8 mouse cellular contexts compared by ENCODE assay signal in genomic region chr2:24852408-24852807, GRCm38 (mm10).
A peak's percentile ranks its signal among the peaks of the same experiment; 100 is the strongest.
DNase-seq lines count a peak whose midpoint lies in the region; ATAC-seq lines count a peak whose summit lies in the region.

No protein-coding gene starts in this region.

- H3K4me2 ChIP-seq in heart, embryonic 12.5 days = no peak overlapping the region
- H3K4me2 ChIP-seq in embryonic facial prominence, embryonic 14.5 days (ENCODE audit: low read depth, low read length) = no peak overlapping the region

- 70% methylated on average over 5 of the region's 5 CpGs for WGBS in heart, embryonic 12.5 days
- WGBS in embryonic facial prominence, embryonic 14.5 days = 75% methylated on average over 5 of the region's 5 CpGs

- no peak for ATAC-seq in heart, embryonic 12.5 days (ENCODE audit: insufficient number of reproducible peaks, low FRiP score)
- no peak for ATAC-seq in embryonic facial prominence, embryonic 14.5 days (ENCODE audit: low read depth)

- no peak overlapping the region for H3K9ac ChIP-seq in heart, embryonic 12.5 days
- H3K9ac ChIP-seq in embryonic facial prominence, embryonic 14.5 days (ENCODE audit: low read depth, low read length) = no peak overlapping the region

- H3K36me3 ChIP-seq in heart, embryonic 12.5 days = peaks cover 62% of the 10 kb centered on the region
- H3K36me3 ChIP-seq in embryonic facial prominence, embryonic 14.5 days (ENCODE audit: control insufficient read depth, insufficient read depth, low read length) = peaks cover 83% of the 10 kb centered on the region

- DNase-seq in heart, postnatal 10 days = peak; percentile 32 to 38
- DNase-seq in 416B (ENCODE audit: low read depth) (peak; percentile 69), MN1 (ENCODE audit: low spot score) (peak; percentile 66)
- peak; percentile 43 for DNase-seq in embryonic facial prominence, embryonic 14.5 days (ENCODE audit: low spot score)
- peak; percentile 74 for DNase-seq in retina, postnatal 1 day
- no peak for DNase-seq in T-cell, adult 2 months (ENCODE audit: low spot score)
- no peak for DNase-seq in ovary, postnatal 14 days (ENCODE audit: low spot score)

- no peaks in the 10 kb centered on the region for H3K27me3 ChIP-seq in heart, embryonic 12.5 days (replicated peaks)
- no peaks in the 10 kb centered on the region for H3K27me3 ChIP-seq in embryonic facial prominence, embryonic 14.5 days (replicated peaks; ENCODE audit: control insufficient read depth, insufficient read depth, low read length)

- no peak overlapping the region for H3K27ac ChIP-seq in heart, embryonic 12.5 days (ENCODE audit: poor library complexity, severe bottlenecking)
- no peak overlapping the region for H3K27ac ChIP-seq in embryonic facial prominence, embryonic 14.5 days (replicated peaks; ENCODE audit: low read depth, low read length)

- H3K4me3 ChIP-seq in heart, embryonic 12.5 days = no peak overlapping the region
- no peak overlapping the region for H3K4me3 ChIP-seq in embryonic facial prominence, embryonic 14.5 days (ENCODE audit: low read depth, low read length)

- intact Hi-C loops in heart, postnatal 10 days (cut with DNase I) = loop anchor here (5.0 kb wide), 3 partner anchors 65 to 155 kb away; partner anchors contain the start of gene Ehmt1

- H3K9me3 ChIP-seq in heart, embryonic 12.5 days (replicated peaks) = no peaks in the 10 kb centered on the region
- H3K9me3 ChIP-seq in embryonic facial prominence, embryonic 14.5 days (ENCODE audit: control insufficient read depth, low read length) = no peaks in the 10 kb centered on the region

- peaks cover 9% of the 10 kb centered on the region for H3K4me1 ChIP-seq in heart, embryonic 12.5 days (replicated peaks)
- no peaks in the 10 kb centered on the region for H3K4me1 ChIP-seq in embryonic facial prominence, embryonic 14.5 days (ENCODE audit: control insufficient read depth, insufficient read depth, low read length)

Comparison
In these comparisons a context has a peak if more than half of its experiments do, and no peak if none do; other contexts are left out.
1. DNase-seq: peak in heart, postnatal 10 days (2 of 2), 416B (single experiment), MN1 (single experiment), embryonic facial prominence, embryonic 14.5 days (single experiment) and retina, postnatal 1 day (single experiment); none in T-cell, adult 2 months (single experiment) and ovary, postnatal 14 days (single experiment).